Mouse (Mus musculus) intestine, postnatal 0 days (tissue): ENCODE data around the gene Nme8. TPM values are rescaled to one million over a fixed set of nuclear protein-coding genes. Genes with fewer than 3 reads are reported as not detected.

ENCODE experiments used
- ATAC-seq: fragments of 200-750 bp; cut with Nextera tagmentation; 2 replicates; pipeline ENCODE4 v1.8.0; 2017; ENCODE audit warnings: mild to moderate bottlenecking, moderate TSS enrichment, moderate library complexity
- H3K27ac ChIP-seq: fragments of 300-500 bp; sonication (generic); 2 replicates; pipeline ENCODE4 v1.5.1; 2014; ENCODE audit warnings: mild to moderate bottlenecking, low read depth, low read length, moderate library complexity
- H3K27me3 ChIP-seq: fragments of 300-500 bp; sonication (generic); replicated peaks from 2 replicates; pipeline ENCODE4 v1.6.1; 2014; ENCODE audit warnings: low read length, mixed read lengths; ENCODE audit not compliant: control insufficient read depth, insufficient read depth
- H3K36me3 ChIP-seq: fragments of 300-500 bp; sonication (generic); 2 replicates; pipeline ENCODE4 v1.6.1; 2014; ENCODE audit warnings: mild to moderate bottlenecking, moderate library complexity; ENCODE audit not compliant: control insufficient read depth, insufficient read depth
- H3K4me1 ChIP-seq: fragments of 300-500 bp; sonication (generic); replicated peaks from 2 replicates; pipeline ENCODE4 v1.6.1; 2014; ENCODE audit warnings: antibody characterized with exemption, low read length, mixed read lengths; ENCODE audit not compliant: control insufficient read depth, insufficient read depth
- H3K4me2 ChIP-seq: fragments of 300-500 bp; sonication (generic); replicated peaks from 2 replicates; pipeline ENCODE4 v1.6.1; 2014; ENCODE audit warnings: low read depth, mild to moderate bottlenecking, moderate library complexity
- H3K4me3 ChIP-seq: fragments of 300-500 bp; sonication (generic); 2 replicates; pipeline ENCODE4 v1.5.1; 2014; ENCODE audit warnings: low read depth, low read length
- H3K9ac ChIP-seq: fragments of 300-500 bp; sonication (generic); 2 replicates; pipeline ENCODE4 v1.6.1; 2014; ENCODE audit warnings: mild to moderate bottlenecking, low read depth, low read length
- H3K9me3 ChIP-seq: fragments of 300-500 bp; sonication (generic); 2 replicates; pipeline ENCODE4 v1.6.1; 2016; ENCODE audit warnings: mixed run types; ENCODE audit not compliant: control insufficient read depth
- CTCF ChIP-seq: sonication (generic); IDR thresholded peaks from 2 replicates; pipeline ENCODE4 v1.5.1; 2016; ENCODE audit warnings: low read depth, mild to moderate bottlenecking, control low read depth, antibody characterized with exemption, moderate library complexity
- WGBS: fragments of 180-500 bp; shearing (Covaris S2); extraction: QIAGEN DNeasy Blood & Tissue Kit; methylation state at CpG from one replicate; pipeline ENCODE4 v1.1.7; 2014; 5-methylcytosine and 5-hydroxymethylcytosine counted together
- polyA plus RNA-seq: library from polyadenylated mRNA; unstranded; fragments of >200 nt; fragmentation: Nextera tagmentation; extraction: Ambion mirVana; gene quantifications from 2 replicates; pipeline ENCODE4 v1.2.1, GENCODE M21; 2015

The Nme8 gene
- polyA plus RNA-seq, 1 experiment from 2014 or later = not detected

DNA sequence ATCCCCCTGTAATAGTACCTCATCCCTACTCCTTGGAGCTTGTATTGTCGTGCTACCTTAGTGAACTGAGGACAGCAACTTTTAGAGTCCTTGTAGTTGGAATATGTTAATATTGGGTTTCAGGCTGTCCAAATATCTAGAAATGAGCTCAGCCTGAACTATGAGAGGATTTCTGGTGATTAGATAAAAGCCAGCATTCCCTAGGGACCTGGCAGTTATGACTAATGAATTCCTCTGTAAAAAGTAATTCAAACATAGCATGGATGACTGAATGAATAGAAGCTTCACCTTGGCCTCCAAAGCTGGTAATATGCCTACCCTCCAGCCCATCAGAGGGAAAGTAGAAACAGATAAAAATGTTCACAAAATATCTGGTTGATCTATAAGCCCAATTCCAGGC lies 71.1 kb downstream of the Nme8 start:
- H3K9ac ChIP-seq = no peak overlapping the region
- H3K27me3 ChIP-seq = peaks cover 17% of the 10 kb centered on the region
- TF ChIP-seq CTCF = no peak
- H3K27ac ChIP-seq = no peak overlapping the region
- no peaks in the 10 kb centered on the region for H3K9me3 ChIP-seq
- WGBS = 79% methylated on average over 1 of the region's 1 CpGs
- no peak overlapping the region for H3K4me3 ChIP-seq
- no peak overlapping the region for H3K4me2 ChIP-seq
- no peaks in the 10 kb centered on the region for H3K36me3 ChIP-seq
- ATAC-seq = no peak
- H3K4me1 ChIP-seq = peaks cover 7% of the 10 kb centered on the region; the same call in 1 of the 2 replicates

DNA sequence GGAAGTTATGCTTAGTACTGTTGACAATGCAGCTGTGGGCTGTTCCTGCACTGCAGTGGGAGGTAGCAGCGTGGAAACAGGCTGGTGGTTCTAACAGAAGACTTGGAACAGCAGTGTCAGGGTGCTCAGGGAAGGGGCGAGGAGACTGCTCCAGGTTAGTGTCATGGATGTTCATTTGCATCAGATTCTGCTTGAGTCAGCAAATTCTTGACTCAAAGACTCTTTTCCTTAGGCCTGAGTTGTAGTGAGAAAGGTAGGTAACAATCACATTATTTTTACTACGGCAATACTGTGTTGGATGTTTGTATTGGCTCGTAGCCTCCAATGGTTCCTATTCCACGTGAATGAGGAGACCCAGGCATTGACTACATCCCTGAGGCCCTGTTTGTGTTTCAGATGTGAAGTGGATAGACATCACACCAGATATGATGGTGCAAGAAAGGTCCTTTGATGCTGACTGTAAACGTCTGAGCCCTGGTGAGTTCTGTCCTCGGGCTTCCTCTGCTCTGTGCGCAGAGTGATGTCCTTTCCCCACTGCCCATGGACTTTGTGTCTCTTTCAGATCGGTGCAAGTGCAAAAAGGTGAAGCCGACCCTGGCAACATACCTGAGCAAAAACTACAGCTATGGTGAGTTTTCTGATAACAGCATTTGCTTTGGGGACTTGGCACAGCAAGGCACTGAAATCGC lies 72.8 kb downstream of the Nme8 start:
- Histone ChIP-seq H3K27me3 (peaks cover 17% of the 10 kb centered on the region), H3K27ac (no peak overlapping the region), H3K4me3 (no peak overlapping the region), H3K9me3 (no peaks in the 10 kb centered on the region), H3K36me3 (no peaks in the 10 kb centered on the region), H3K9ac (no peak overlapping the region), H3K4me1 (peaks cover 7% of the 10 kb centered on the region; the same call in 1 of the 2 replicates), H3K4me2 (no peak overlapping the region)
- ATAC-seq = no peak
- WGBS = 84% methylated on average over 11 of the region's 11 CpGs
- no peak for TF ChIP-seq CTCF

DNA sequence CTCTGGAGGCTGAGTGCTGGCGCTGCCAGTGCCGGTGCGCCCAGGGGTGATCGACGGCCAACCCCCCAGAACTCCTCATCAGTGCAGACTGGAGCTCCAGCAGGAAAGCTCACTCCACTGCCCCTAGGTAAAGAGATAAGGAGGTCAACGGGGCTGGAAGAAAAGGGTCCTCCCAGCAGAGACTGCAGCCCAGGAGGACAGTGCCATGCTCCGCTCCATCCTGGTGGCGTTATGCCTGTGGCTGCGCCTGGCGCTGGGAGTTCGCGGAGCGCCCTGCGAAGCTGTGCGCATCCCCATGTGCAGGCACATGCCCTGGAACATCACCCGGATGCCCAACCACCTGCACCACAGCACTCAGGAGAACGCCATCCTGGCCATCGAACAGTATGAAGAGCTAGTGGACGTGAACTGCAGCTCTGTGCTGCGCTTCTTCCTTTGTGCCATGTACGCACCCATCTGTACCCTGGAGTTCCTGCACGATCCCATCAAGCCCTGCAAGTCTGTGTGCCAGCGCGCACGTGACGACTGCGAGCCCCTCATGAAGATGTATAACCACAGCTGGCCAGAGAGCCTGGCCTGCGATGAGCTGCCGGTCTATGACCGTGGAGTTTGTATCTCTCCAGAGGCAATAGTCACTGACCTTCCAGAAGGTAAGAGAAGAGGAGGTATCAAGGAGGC lies 74.2 kb downstream of the Nme8 start:
- H3K4me2 ChIP-seq = peak overlapping the region; percentile 82
- peaks cover 13% of the 10 kb centered on the region; the same call in 1 of the 2 replicates for H3K4me1 ChIP-seq
- no peaks in the 10 kb centered on the region for H3K9me3 ChIP-seq
- ATAC-seq = no peak
- H3K27ac ChIP-seq = no peak overlapping the region
- peak overlapping the region; percentile 41 for H3K4me3 ChIP-seq
- 24% methylated on average over 30 of the region's 30 CpGs for WGBS
- no peak for TF ChIP-seq CTCF
- H3K9ac ChIP-seq = 0 out of 2 replicates have a peak overlapping the region, but pooled peaks have one; percentile 26
- H3K36me3 ChIP-seq = no peaks in the 10 kb centered on the region
- peaks cover 17% of the 10 kb centered on the region for H3K27me3 ChIP-seq

DNA sequence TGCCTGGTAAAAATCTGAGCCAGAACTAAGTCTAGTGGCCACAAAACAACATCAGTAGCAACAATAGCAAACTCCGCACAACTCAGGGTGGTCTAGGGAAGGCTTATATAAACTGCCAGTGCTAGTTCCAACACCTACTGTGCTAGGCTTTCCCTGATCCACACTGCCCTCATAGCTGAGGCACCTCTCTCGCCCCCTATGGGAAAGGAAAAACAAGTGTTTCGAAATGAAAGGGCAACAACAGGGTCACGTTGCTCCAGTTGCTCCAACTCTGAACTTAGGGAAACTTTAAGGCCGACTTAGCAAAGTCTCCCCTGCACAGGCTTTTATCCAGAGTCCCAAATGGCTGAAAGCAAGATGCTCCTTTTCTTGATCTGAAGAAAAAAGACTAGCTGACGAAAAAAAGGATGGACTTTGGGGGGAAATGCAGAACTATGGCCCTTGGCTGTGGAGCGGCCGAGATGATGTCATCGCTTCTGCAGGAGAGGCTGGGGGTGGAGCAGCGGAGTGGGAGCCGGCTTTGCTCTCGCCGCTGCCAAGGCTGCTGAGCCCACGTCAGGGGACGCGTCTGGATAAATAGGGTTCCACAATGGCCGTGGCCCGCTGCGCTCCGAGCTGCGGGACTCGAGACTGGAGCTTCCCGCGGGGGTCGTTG lies 74.9 kb downstream of the Nme8 start, which contains the start of gene Sfrp4:
Gene Sfrp4, plus strand, starts transcription at position 532 of the 655 bp plus-strand sequence.
- H3K4me2 ChIP-seq = peak within 1 kb of the TSS; percentile 82
- WGBS = 4% methylated on average over 25 of the region's 25 CpGs
- no peaks in the 10 kb centered on the region for H3K36me3 ChIP-seq
- H3K27ac ChIP-seq = no peak within 1 kb of the TSS
- H3K9ac ChIP-seq = 0 out of 2 replicates have a peak within 1 kb of the TSS, but pooled peaks have one; percentile 26
- peaks cover 17% of the 10 kb centered on the region for H3K27me3 ChIP-seq
- peaks cover 13% of the 10 kb centered on the region; the same call in 1 of the 2 replicates for H3K4me1 ChIP-seq
- no peaks in the 10 kb centered on the region for H3K9me3 ChIP-seq
- TF ChIP-seq CTCF = peak; percentile 63
- H3K4me3 ChIP-seq = peak within 1 kb of the TSS; percentile 41
- ATAC-seq = 0 out of 2 replicates have a peak, but pooled peaks have one; percentile 25

DNA sequence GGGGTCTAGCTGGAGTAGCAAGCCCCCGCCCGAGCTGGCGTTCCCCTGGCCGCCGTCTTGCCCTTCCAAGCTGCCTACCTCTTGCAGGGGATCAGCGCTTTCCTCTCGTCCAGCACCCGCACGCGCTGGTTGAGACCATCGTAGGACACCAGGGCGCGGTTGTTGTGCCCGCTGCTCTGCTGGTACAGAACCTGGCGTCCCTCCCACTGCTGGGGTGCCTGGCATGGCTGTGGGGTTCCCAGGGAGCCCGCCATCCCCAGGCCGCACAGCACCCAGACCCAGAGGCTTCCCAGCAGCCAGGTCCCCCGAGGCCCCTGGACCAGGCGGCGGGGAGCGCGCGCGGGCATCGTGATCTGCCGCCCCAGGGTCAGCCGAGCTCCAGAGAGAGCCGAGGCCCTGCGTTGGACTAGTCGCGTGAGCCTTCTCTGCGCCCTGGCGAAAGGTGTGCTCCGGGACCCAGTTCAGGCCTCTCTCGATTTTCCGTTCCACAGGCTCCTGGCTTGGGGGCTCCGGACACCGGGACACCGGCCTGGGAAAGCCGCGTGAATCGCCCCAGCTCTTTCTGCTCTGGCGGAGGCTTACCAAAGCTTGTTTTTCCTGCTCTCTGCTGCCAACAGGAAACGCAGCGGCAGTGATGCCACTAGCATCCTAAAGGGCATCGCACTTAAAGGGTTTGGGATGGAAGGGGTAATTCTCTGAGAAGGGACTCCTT lies 78.2 kb downstream of the Nme8 start, which contains the start of gene Epdr1:
Gene Epdr1, minus strand, starts transcription at position 712 of the 712 bp plus-strand sequence.
- Histone ChIP-seq H3K9me3 (no peaks in the 10 kb centered on the region), H3K27me3 (peaks cover 15% of the 10 kb centered on the region), H3K4me2 (peak within 1 kb of the TSS; percentile 99), H3K4me3 (peak within 1 kb of the TSS; percentile 60), H3K36me3 (no peaks in the 10 kb centered on the region), H3K4me1 (peaks cover 13% of the 10 kb centered on the region; the same call in 1 of the 2 replicates), H3K27ac (peak within 1 kb of the TSS; percentile 21; the same call in 1 of the 2 replicates), H3K9ac (peak within 1 kb of the TSS; percentile 74)
- WGBS = under 1% methylated on average over 46 of the region's 46 CpGs
- TF ChIP-seq CTCF = peak; percentile 80
- ATAC-seq = peak; percentile 81
